Mouse (Mus musculus) thymus, adult 2 months (tissue): ENCODE results near the gene Galnt14.

Experiments
- CTCF ChIP-seq: fragments of 200-500 bp; IDR thresholded peaks from 2 replicates; pipeline ENCODE4 v1.5.1; 2012; ENCODE audit warnings: mild to moderate bottlenecking, control low read depth, low read length, moderate library complexity, borderline replicate concordance; ENCODE audit not compliant: control insufficient read depth, poor library complexity, insufficient read depth; ENCODE audit errors: extremely low read depth
- POLR2A ChIP-seq: fragments of 200-500 bp; IDR thresholded peaks from 2 replicates; pipeline ENCODE4 v1.6.1; 2012; ENCODE audit warnings: mild to moderate bottlenecking, low read length, control low read depth, moderate library complexity; ENCODE audit not compliant: control insufficient read depth, poor library complexity, insufficient read depth; ENCODE audit errors: extremely low read depth

DNA sequence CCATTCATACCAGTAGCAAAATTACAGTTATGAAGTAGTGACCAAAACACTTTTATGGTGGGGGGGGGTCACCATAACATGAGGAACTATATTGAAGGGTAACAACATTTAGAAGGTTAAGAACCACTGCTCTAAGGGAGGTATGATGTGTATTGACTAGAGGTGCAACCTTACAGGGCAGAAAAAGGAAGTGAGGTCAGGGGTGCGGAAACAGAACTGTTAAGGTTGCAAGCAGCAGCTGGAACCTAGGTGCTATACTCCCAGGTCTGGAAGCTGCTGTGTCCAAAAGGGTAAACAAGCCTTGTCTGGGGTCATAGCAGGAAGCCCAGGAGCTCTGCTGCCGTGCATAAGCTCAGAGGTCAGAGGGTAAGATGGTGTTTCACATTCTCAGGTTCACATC is 162.8 kb downstream of the Galnt14 start:
- TF ChIP-seq POLR2A (no peak), CTCF (no peak)
